Mouse (Mus musculus): Measurements from ENCODE around the gene Mrpl38. TPM values are rescaled to one million over a fixed set of nuclear protein-coding genes. Genes with fewer than 3 reads are reported as not detected.
"Not testable (repeated sequence)": the region's sequence is repeated elsewhere in the genome, so short reads cannot be mapped to it uniquely, and the experiment has no call there.

Gene Mrpl38
- total RNA-seq, 4 experiments from 2014 or later, result 97.5 to 112 (median 107) TPM

GRCm38 (mm10) chr11:116110131-116110530 is 28.5 kb downstream of the Mrpl38 start:
- DNase-seq, result no peak

GRCm38 (mm10) chr11:116109441-116110081 is 29.1 kb downstream of the Mrpl38 start:
- no peak for DNase-seq

- DNase-seq, result no peak
Observed at GRCm38 (mm10) chr11:116108464-116109137, 30.1 kb downstream of the Mrpl38 start.

GRCm38 (mm10) chr11:116107777-116108285 is 30.8 kb downstream of the Mrpl38 start:
- DNase-seq, result no peak

- no peak for DNase-seq
Observed at GRCm38 (mm10) chr11:116106963-116107776, 31.5 kb downstream of the Mrpl38 start.

- no peak for DNase-seq
Observed at GRCm38 (mm10) chr11:116106154-116106962, 32.3 kb downstream of the Mrpl38 start.

- no peak for DNase-seq
Observed at GRCm38 (mm10) chr11:116105065-116105464, 33.6 kb downstream of the Mrpl38 start.

GRCm38 (mm10) chr11:116104006-116104646 is 34.5 kb downstream of the Mrpl38 start:
- DNase-seq, result peak; percentile 76

GRCm38 (mm10) chr11:116103572-116103971 is 35.1 kb downstream of the Mrpl38 start:
- no peak for DNase-seq

GRCm38 (mm10) chr11:116102472-116102871 is 36.2 kb downstream of the Mrpl38 start:
- no peak for DNase-seq

GRCm38 (mm10) chr11:116101931-116102381 is 36.7 kb downstream of the Mrpl38 start:
- no peak for DNase-seq

GRCm38 (mm10) chr11:116100839-116101238 is 37.8 kb downstream of the Mrpl38 start:
- DNase-seq, result no peak

- no peak for DNase-seq
Observed at GRCm38 (mm10) chr11:116100385-116100784, 38.3 kb downstream of the Mrpl38 start.

GRCm38 (mm10) chr11:116099462-116099861 is 39.2 kb downstream of the Mrpl38 start:
- no peak for DNase-seq

- DNase-seq, result no peak
Observed at GRCm38 (mm10) chr11:116098711-116099460, 39.8 kb downstream of the Mrpl38 start.

- no peak for DNase-seq
Observed at GRCm38 (mm10) chr11:116096213-116097108, 42.2 kb downstream of the Mrpl38 start.

- no peak for DNase-seq
Observed at GRCm38 (mm10) chr11:116095573-116095972, 43.1 kb downstream of the Mrpl38 start.

- DNase-seq, result no peak
Observed at GRCm38 (mm10) chr11:116093771-116094565, 44.7 kb downstream of the Mrpl38 start.

- DNase-seq, result not testable (repeated sequence)
Observed at GRCm38 (mm10) chr11:116092959-116093358, 45.7 kb downstream of the Mrpl38 start.

Measured in adrenal gland, adult 8-10 months (tissue).